Mouse (Mus musculus) kidney, embryonic 15.5 days (tissue): ENCODE data around the gene Errfi1. TPM values are rescaled to one million over a fixed set of nuclear protein-coding genes. Genes with fewer than 3 reads are reported as not detected.
"Not testable (repeated sequence)": the region's sequence is repeated elsewhere in the genome, so short reads cannot be mapped to it uniquely, and the experiment has no call there.

ENCODE experiments used
- ATAC-seq: fragments of 200-750 bp; cut with Nextera tagmentation; replicated peaks from 2 replicates; pipeline ENCODE4 v1.8.0; 2017; ENCODE audit warnings: moderate TSS enrichment; ENCODE audit not compliant: low FRiP score
- H3K27ac ChIP-seq: fragments of 300-500 bp; sonication (generic); 2 replicates; pipeline ENCODE4 v1.5.1; 2015; ENCODE audit warnings: mild to moderate bottlenecking, inconsistent platforms
- H3K27me3 ChIP-seq: fragments of 300-500 bp; sonication (generic); 2 replicates; pipeline ENCODE4 v1.6.1; 2015; ENCODE audit warnings: inconsistent platforms
- H3K36me3 ChIP-seq: fragments of 300-500 bp; sonication (generic); 2 replicates; pipeline ENCODE4 v1.6.1; 2015; ENCODE audit warnings: inconsistent platforms
- H3K4me1 ChIP-seq: fragments of 300-500 bp; sonication (generic); 2 replicates; pipeline ENCODE4 v1.6.1; 2015; ENCODE audit warnings: inconsistent platforms
- H3K4me2 ChIP-seq: fragments of 300-500 bp; sonication (generic); 2 replicates; pipeline ENCODE4 v1.6.1; 2015; ENCODE audit warnings: moderate library complexity, mild to moderate bottlenecking, inconsistent platforms
- H3K4me3 ChIP-seq: fragments of 300-500 bp; sonication (generic); replicated peaks from 2 replicates; pipeline ENCODE4 v1.5.1; 2015; ENCODE audit warnings: mild to moderate bottlenecking, inconsistent platforms
- H3K9ac ChIP-seq: fragments of 300-500 bp; sonication (generic); 2 replicates; pipeline ENCODE4 v1.6.1; 2015; ENCODE audit warnings: mild to moderate bottlenecking, inconsistent platforms
- H3K9me3 ChIP-seq: fragments of 300-500 bp; sonication (generic); replicated peaks from 2 replicates; pipeline ENCODE4 v1.6.1; 2016; ENCODE audit warnings: inconsistent platforms
- WGBS: fragments of 180-500 bp; shearing (Covaris S2); methylation state at CpG from one replicate; pipeline ENCODE4 v1.1.7; 2015; ENCODE audit warnings: mixed read lengths; 5-methylcytosine and 5-hydroxymethylcytosine counted together
- polyA plus RNA-seq: library from polyadenylated mRNA; unstranded; fragments of >200 nt; fragmentation: Nextera tagmentation; extraction: Ambion mirVana; gene quantifications from 2 replicates; pipeline ENCODE4 v1.2.1, GENCODE M21; 2015

The Errfi1 gene
- polyA plus RNA-seq, 1 experiment from 2014 or later: 34.2 TPM

- no peak for ATAC-seq
- Histone ChIP-seq H3K9me3 (no peaks in the 10 kb centered on the region), H3K4me3 (no peak overlapping the region), H3K27ac (0 out of 2 replicates have a peak overlapping the region, but pooled peaks have one; percentile 37), H3K36me3 (peaks cover 37% of the 10 kb centered on the region), H3K4me2 (no peak overlapping the region), H3K9ac (no peak overlapping the region), H3K4me1 (peaks cover 33% of the 10 kb centered on the region), H3K27me3 (no peaks in the 10 kb centered on the region)
- 50% methylated on average over 17 of the region's 17 CpGs for WGBS
Measured at GRCm38 (mm10) chr4:150869276-150870197, 15.8 kb downstream of the Errfi1 start.

- WGBS: 87% methylated on average over 13 of the region's 13 CpGs
- no peak overlapping the region for H3K4me3 ChIP-seq
- peak overlapping the region; percentile 7 for H3K27ac ChIP-seq
- no peak overlapping the region for H3K9ac ChIP-seq
- H3K4me1 ChIP-seq: peaks cover 33% of the 10 kb centered on the region
- no peaks in the 10 kb centered on the region for H3K9me3 ChIP-seq
- peaks cover 26% of the 10 kb centered on the region for H3K36me3 ChIP-seq
- no peak for ATAC-seq
- H3K4me2 ChIP-seq: no peak overlapping the region
- H3K27me3 ChIP-seq: no peaks in the 10 kb centered on the region
Measured at GRCm38 (mm10) chr4:150870963-150871391, 17.3 kb downstream of the Errfi1 start.

GRCm38 (mm10) chr4:150871392-150872138, 17.8 kb downstream of the Errfi1 start:
- H3K9ac ChIP-seq: 0 out of 2 replicates have a peak overlapping the region, but pooled peaks have one; percentile 19
- peak; percentile 47; the same call in 1 of the 2 replicates for ATAC-seq
- no peak overlapping the region for H3K4me2 ChIP-seq
- peak overlapping the region; percentile 7 for H3K27ac ChIP-seq
- H3K4me1 ChIP-seq: peaks cover 33% of the 10 kb centered on the region
- H3K4me3 ChIP-seq: no peak overlapping the region
- H3K36me3 ChIP-seq: peaks cover 20% of the 10 kb centered on the region
- 38% methylated on average over 10 of the region's 10 CpGs for WGBS
- H3K27me3 ChIP-seq: no peaks in the 10 kb centered on the region
- H3K9me3 ChIP-seq: no peaks in the 10 kb centered on the region

- H3K9me3 ChIP-seq: no peaks in the 10 kb centered on the region
- H3K4me2 ChIP-seq: no peak overlapping the region
- 0 out of 2 replicates have a peak overlapping the region, but pooled peaks have one; percentile 19 for H3K9ac ChIP-seq
- 34% methylated on average over 9 of the region's 9 CpGs for WGBS
- peak overlapping the region; percentile 7; the same call in 1 of the 2 replicates for H3K27ac ChIP-seq
- 0 out of 2 replicates have a peak, but pooled peaks have one; percentile 18 for ATAC-seq
- H3K4me1 ChIP-seq: peaks cover 33% of the 10 kb centered on the region
- peaks cover 14% of the 10 kb centered on the region for H3K36me3 ChIP-seq
- no peaks in the 10 kb centered on the region for H3K27me3 ChIP-seq
- H3K4me3 ChIP-seq: no peak overlapping the region
Measured at GRCm38 (mm10) chr4:150872139-150872651, 18.5 kb downstream of the Errfi1 start.

GRCm38 (mm10) chr4:150872681-150873080, 19.0 kb downstream of the Errfi1 start:
- Histone ChIP-seq H3K4me3 (no peak overlapping the region), H3K36me3 (peaks cover 9% of the 10 kb centered on the region), H3K27me3 (no peaks in the 10 kb centered on the region), H3K27ac (0 out of 2 replicates have a peak overlapping the region, but pooled peaks have one; percentile 7), H3K4me1 (peaks cover 33% of the 10 kb centered on the region), H3K4me2 (no peak overlapping the region), H3K9ac (no peak overlapping the region), H3K9me3 (no peaks in the 10 kb centered on the region)
- 65% methylated on average over 8 of the region's 8 CpGs for WGBS
- ATAC-seq: no peak

GRCm38 (mm10) chr4:150874416-150874815, 20.7 kb downstream of the Errfi1 start:
- H3K4me1 ChIP-seq: peaks cover 32% of the 10 kb centered on the region
- not testable (repeated sequence) for H3K27ac ChIP-seq, H3K4me2 ChIP-seq, H3K27me3 ChIP-seq, H3K9ac ChIP-seq, ATAC-seq, H3K4me3 ChIP-seq, H3K36me3 ChIP-seq
- peaks cover 14% of the 10 kb centered on the region for H3K9me3 ChIP-seq
- 74% methylated on average over 4 of the region's 4 CpGs for WGBS

- no peak overlapping the region for H3K4me3 ChIP-seq
- no peak for ATAC-seq
- H3K27ac ChIP-seq: no peak overlapping the region
- 81% methylated on average over 10 of the region's 10 CpGs for WGBS
- H3K36me3 ChIP-seq: peaks cover 4% of the 10 kb centered on the region; the same call in 1 of the 2 replicates
- no peaks in the 10 kb centered on the region for H3K27me3 ChIP-seq
- H3K9me3 ChIP-seq: peaks cover 21% of the 10 kb centered on the region
- H3K4me2 ChIP-seq: no peak overlapping the region
- peaks cover 22% of the 10 kb centered on the region for H3K4me1 ChIP-seq
- no peak overlapping the region for H3K9ac ChIP-seq
Measured at GRCm38 (mm10) chr4:150875393-150875792, 21.7 kb downstream of the Errfi1 start.

GRCm38 (mm10) chr4:150879631-150880030, 25.9 kb downstream of the Errfi1 start:
- H3K27me3 ChIP-seq: no peaks in the 10 kb centered on the region
- no peaks in the 10 kb centered on the region for H3K4me1 ChIP-seq
- H3K27ac ChIP-seq: no peak overlapping the region
- H3K4me2 ChIP-seq: no peak overlapping the region
- no peak for ATAC-seq
- peaks cover 4% of the 10 kb centered on the region; the same call in 1 of the 2 replicates for H3K36me3 ChIP-seq
- no peak overlapping the region for H3K4me3 ChIP-seq
- H3K9ac ChIP-seq: no peak overlapping the region
- WGBS: 93% methylated on average over 22 of the region's 22 CpGs
- peaks cover 21% of the 10 kb centered on the region for H3K9me3 ChIP-seq

GRCm38 (mm10) chr4:150880364-150880763, 26.6 kb downstream of the Errfi1 start:
- WGBS: 90% methylated on average over 5 of the region's 5 CpGs
- H3K9me3 ChIP-seq: peaks cover 21% of the 10 kb centered on the region
- H3K4me1 ChIP-seq: no peaks in the 10 kb centered on the region
- no peaks in the 10 kb centered on the region for H3K27me3 ChIP-seq
- ATAC-seq: no peak
- H3K27ac ChIP-seq: no peak overlapping the region
- H3K9ac ChIP-seq: no peak overlapping the region
- H3K4me2 ChIP-seq: no peak overlapping the region
- H3K36me3 ChIP-seq: peaks cover 4% of the 10 kb centered on the region; the same call in 1 of the 2 replicates
- H3K4me3 ChIP-seq: no peak overlapping the region

GRCm38 (mm10) chr4:150882632-150883031, 28.9 kb downstream of the Errfi1 start:
- Histone ChIP-seq H3K27ac (no peak overlapping the region), H3K4me1 (no peaks in the 10 kb centered on the region), H3K9ac (no peak overlapping the region), H3K36me3 (peaks cover 4% of the 10 kb centered on the region; the same call in 1 of the 2 replicates), H3K9me3 (peaks cover 21% of the 10 kb centered on the region), H3K4me3 (no peak overlapping the region), H3K27me3 (no peaks in the 10 kb centered on the region), H3K4me2 (no peak overlapping the region)
- 89% methylated on average over 5 of the region's 5 CpGs for WGBS
- no peak for ATAC-seq

- Histone ChIP-seq H3K27me3 (no peaks in the 10 kb centered on the region), H3K9me3 (no peaks in the 10 kb centered on the region), H3K4me1 (peaks cover 26% of the 10 kb centered on the region), H3K9ac (no peak overlapping the region), H3K27ac (peak overlapping the region; percentile 45; the same call in 1 of the 2 replicates), H3K4me2 (no peak overlapping the region), H3K36me3 (no peaks in the 10 kb centered on the region), H3K4me3 (no peak overlapping the region)
- no peak for ATAC-seq
- 77% methylated on average over 5 of the region's 5 CpGs for WGBS
Measured at GRCm38 (mm10) chr4:150887903-150888302, 34.2 kb downstream of the Errfi1 start.
